Mouse (Mus musculus): ENCODE results near the gene Tada2a. TPM values are rescaled to one million over a fixed set of nuclear protein-coding genes. Genes with fewer than 3 reads are reported as not detected.

The Tada2a gene
- total RNA-seq, 1 experiment, result 38.9 TPM

DNA sequence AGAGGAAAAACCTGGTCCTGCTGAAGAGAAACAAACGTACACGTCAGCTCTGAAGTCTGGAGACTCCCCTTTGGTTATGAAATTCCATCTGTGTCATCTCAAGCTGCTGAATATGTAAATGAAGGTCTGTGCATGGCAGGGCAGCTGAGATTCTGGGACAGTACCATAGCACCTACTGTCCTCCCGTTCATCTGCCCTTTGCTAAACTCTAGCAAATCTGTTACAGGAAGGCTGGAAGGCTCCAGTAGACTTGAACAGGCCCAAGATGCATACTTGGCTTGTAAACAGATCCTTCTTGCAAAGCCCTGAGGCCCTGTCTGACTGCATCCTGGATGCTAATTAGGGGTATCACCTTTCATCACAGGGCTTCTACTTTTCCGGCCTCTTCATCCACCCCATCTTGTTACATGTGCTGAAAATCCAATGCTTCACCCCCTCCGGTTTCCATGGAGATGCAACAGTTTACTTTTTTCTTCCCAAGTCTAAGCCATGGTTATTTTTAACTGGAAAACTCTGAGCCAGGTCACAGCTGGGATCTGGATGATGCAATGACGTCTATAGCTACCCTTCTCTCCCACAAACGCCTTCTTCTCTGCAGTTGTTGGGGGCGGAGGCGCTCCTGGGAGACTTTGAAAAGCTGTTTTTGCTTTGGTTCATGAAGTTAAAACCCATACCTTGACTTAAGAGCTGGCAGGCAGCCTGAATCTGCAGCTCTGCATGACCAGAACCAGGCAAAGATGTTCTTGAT lies 56.3 kb downstream of the Tada2a start:
- peaks cover 4 to 7% of the 10 kb centered on the region in 2 experiments; a peak in 2 of 4 replicates for H3K4me1 ChIP-seq (ENCODE audit: control insufficient read depth in 2 of 2, insufficient read depth in 2 of 2, low read length in 2 of 2, poor library complexity in 1 of 2)
- no peaks in the 10 kb centered on the region for H3K9me3 ChIP-seq (ENCODE audit: control insufficient read depth, insufficient read depth, low read depth, low read length)
- no peak overlapping the region for H3K9ac ChIP-seq (ENCODE audit: insufficient read depth, low read depth, low read length, poor library complexity, severe bottlenecking)
- H3K4me3 ChIP-seq (ENCODE audit: insufficient read depth in 1 of 2, low read depth in 1 of 2, low read length in 2 of 2, poor library complexity in 1 of 2, severe bottlenecking in 1 of 2), result no peak overlapping the region
- no peaks in the 10 kb centered on the region; the same call in 1 of the 2 replicates for H3K36me3 ChIP-seq (ENCODE audit: control insufficient read depth, insufficient read depth, low read length, poor library complexity, severe bottlenecking)
- in situ Hi-C loops (cut with MboI; ENCODE audit: low sequenced_read_pairs in 2 of 2, unreplicated experiment in 2 of 2), result no loop called here
- no peak for DNase-seq (ENCODE audit: low read depth, low spot score)
- no peak overlapping the region for H3K27ac ChIP-seq (ENCODE audit: insufficient read depth, low read depth, low read length, poor library complexity, severe bottlenecking)
- TF ChIP-seq MAFK (IDR thresholded peaks at IDR 0.05; ENCODE audit: insufficient read depth, low read depth, low read length) (no peak), CHD2 (IDR thresholded peaks at IDR 0.05; ENCODE audit: low read depth, low read length) (no peak), HCFC1 (IDR thresholded peaks at IDR 0.05; ENCODE audit: borderline replicate concordance, insufficient read depth, low read length) (no peak), ZNF384 (IDR thresholded peaks at IDR 0.05; ENCODE audit: low read depth, low read length) (no peak), ZC3H11A (IDR thresholded peaks at IDR 0.05; ENCODE audit: borderline replicate concordance, low read depth, low read length) (no peak)

DNA sequence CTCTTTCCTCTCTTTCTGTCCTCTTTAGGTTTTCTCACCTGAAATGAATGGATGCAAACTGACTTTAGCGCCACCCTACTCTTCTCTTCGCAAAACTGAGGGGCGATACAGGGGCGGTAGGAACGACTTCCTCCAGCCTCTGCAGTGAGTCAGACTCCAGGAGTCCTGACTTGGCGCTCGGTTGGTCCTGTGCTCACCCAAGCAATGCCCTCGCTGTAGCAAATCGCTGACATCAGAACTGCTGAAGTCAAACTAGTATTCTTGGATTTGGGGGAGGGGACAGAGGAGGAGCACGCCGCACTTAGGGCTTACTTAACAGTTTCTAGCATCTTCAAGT lies 60.4 kb downstream of the Tada2a start, which contains the start of gene Dusp14:
Gene Dusp14, minus strand, starts transcription at position 228 of the 337 bp plus-strand sequence.
- Histone ChIP-seq H3K4me3 (ENCODE audit: insufficient read depth in 1 of 2, low read depth in 1 of 2, low read length in 2 of 2, poor library complexity in 1 of 2, severe bottlenecking in 1 of 2) (peak within 1 kb of the TSS; percentile 74 to 89), H3K9me3 (ENCODE audit: control insufficient read depth, insufficient read depth, low read depth, low read length) (no peaks in the 10 kb centered on the region), H3K9ac (ENCODE audit: insufficient read depth, low read depth, low read length, poor library complexity, severe bottlenecking) (peak within 1 kb of the TSS; percentile 72), H3K4me1 (ENCODE audit: control insufficient read depth in 2 of 2, insufficient read depth in 2 of 2, low read length in 2 of 2, poor library complexity in 1 of 2) (peaks cover 4 to 11% of the 10 kb centered on the region in 2 experiments; a peak in 2 of 4 replicates), H3K27ac (ENCODE audit: insufficient read depth, low read depth, low read length, poor library complexity, severe bottlenecking) (no peak within 1 kb of the TSS), H3K36me3 (ENCODE audit: control insufficient read depth, insufficient read depth, low read length, poor library complexity, severe bottlenecking) (no peaks in the 10 kb centered on the region)
- in situ Hi-C loops (cut with MboI; ENCODE audit: low sequenced_read_pairs in 2 of 2, unreplicated experiment in 2 of 2), result no loop called here
- TF ChIP-seq MAFK (IDR thresholded peaks at IDR 0.05; ENCODE audit: insufficient read depth, low read depth, low read length) (no peak), ZNF384 (IDR thresholded peaks at IDR 0.05; ENCODE audit: low read depth, low read length) (no peak), ZC3H11A (IDR thresholded peaks at IDR 0.05; ENCODE audit: borderline replicate concordance, low read depth, low read length) (no peak), CHD2 (IDR thresholded peaks at IDR 0.05; ENCODE audit: low read depth, low read length) (no peak), HCFC1 (IDR thresholded peaks at IDR 0.05; ENCODE audit: borderline replicate concordance, insufficient read depth, low read length) (no peak)
- no peak for DNase-seq (ENCODE audit: low read depth, low spot score)

DNA sequence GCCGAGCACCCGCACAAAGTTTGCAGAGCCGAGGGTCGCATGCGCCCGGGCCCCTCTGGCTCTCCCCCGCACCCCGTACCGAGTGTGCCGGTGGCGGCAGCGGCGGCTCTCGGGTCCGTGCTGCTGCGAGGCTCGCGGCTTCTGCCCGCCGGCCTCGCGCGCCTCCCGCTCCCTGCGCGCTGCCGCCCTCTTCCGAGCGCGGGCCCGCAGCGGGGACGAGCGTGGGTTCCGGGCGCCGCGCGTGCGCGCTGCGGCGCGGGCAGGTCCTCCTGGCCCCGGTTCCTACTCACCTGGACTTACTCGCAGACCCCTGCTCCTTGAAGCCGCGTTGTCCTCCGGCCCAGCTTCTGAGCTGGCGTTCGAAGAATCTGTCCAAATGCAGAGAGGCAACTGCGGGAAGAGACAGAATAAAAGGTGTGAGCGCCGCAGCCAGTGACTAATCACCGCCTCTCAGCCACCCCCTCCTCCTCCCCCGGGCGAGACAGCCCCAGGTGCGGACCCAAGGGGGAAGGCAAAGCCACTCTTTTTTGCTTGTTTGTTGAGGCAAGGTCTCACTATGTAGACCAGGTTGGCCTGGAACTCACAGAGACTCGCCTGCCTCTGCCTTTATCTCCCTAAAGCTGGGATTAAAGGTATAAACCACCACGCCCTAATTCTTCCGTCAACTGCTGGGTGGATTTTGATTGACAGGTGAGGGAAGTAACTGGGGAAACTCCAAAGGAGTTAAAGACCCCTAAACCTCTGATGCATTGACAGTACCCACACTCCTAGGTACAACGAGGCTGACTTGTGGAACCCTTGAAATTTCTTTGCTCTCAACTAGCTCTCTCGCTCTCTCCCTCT lies 61.0 kb downstream of the Tada2a start:
- Histone ChIP-seq H3K4me1 (ENCODE audit: control insufficient read depth in 2 of 2, insufficient read depth in 2 of 2, low read length in 2 of 2, poor library complexity in 1 of 2) (peaks cover 4 to 9% of the 10 kb centered on the region in 2 experiments; a peak in 2 of 4 replicates), H3K9ac (ENCODE audit: insufficient read depth, low read depth, low read length, poor library complexity, severe bottlenecking) (peak overlapping the region; percentile 72), H3K27ac (ENCODE audit: insufficient read depth, low read depth, low read length, poor library complexity, severe bottlenecking) (no peak overlapping the region), H3K4me3 (ENCODE audit: insufficient read depth in 1 of 2, low read depth in 1 of 2, low read length in 2 of 2, poor library complexity in 1 of 2, severe bottlenecking in 1 of 2) (peak overlapping the region; percentile 74 to 89), H3K36me3 (ENCODE audit: control insufficient read depth, insufficient read depth, low read length, poor library complexity, severe bottlenecking) (no peaks in the 10 kb centered on the region), H3K9me3 (ENCODE audit: control insufficient read depth, insufficient read depth, low read depth, low read length) (no peaks in the 10 kb centered on the region)
- in situ Hi-C loops (cut with MboI; ENCODE audit: low sequenced_read_pairs in 2 of 2, unreplicated experiment in 2 of 2), result no loop called here
- peak; percentile 27 for DNase-seq (ENCODE audit: low read depth, low spot score)
- TF ChIP-seq CHD2 (IDR thresholded peaks at IDR 0.05; ENCODE audit: low read depth, low read length) (no peak), ZNF384 (IDR thresholded peaks at IDR 0.05; ENCODE audit: low read depth, low read length) (no peak), HCFC1 (IDR thresholded peaks at IDR 0.05; ENCODE audit: borderline replicate concordance, insufficient read depth, low read length) (no peak), MAFK (IDR thresholded peaks at IDR 0.05; ENCODE audit: insufficient read depth, low read depth, low read length) (no peak), ZC3H11A (IDR thresholded peaks at IDR 0.05; ENCODE audit: borderline replicate concordance, low read depth, low read length) (no peak)

DNA sequence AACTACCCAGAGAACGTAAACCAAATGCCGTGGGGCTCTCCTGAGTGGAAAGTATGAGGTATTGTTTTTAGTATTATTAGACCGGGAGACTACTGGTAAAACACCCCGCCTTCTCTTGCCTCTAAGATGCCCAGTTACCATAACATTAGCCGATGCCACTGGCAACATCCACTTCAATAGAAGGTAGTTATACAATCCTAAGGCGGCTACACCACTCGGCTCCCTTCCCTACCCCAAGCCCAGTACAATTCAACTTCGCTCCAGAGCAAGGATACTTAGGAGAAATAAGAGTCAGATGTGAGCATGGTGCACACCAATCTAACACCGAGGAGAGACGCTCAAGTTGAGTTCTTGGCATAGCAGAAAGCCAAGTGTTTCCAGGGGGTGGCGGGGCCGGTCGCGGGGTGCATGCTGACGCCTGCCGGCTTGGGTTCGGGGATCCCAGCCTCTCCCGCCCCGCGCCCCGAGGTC lies 61.6 kb downstream of the Tada2a start:
- Histone ChIP-seq H3K27ac (ENCODE audit: insufficient read depth, low read depth, low read length, poor library complexity, severe bottlenecking) (no peak overlapping the region), H3K36me3 (ENCODE audit: control insufficient read depth, insufficient read depth, low read length, poor library complexity, severe bottlenecking) (no peaks in the 10 kb centered on the region), H3K4me1 (ENCODE audit: control insufficient read depth in 2 of 2, insufficient read depth in 2 of 2, low read length in 2 of 2, poor library complexity in 1 of 2) (peaks cover 4 to 9% of the 10 kb centered on the region in 2 experiments; a peak in 2 of 4 replicates), H3K9ac (ENCODE audit: insufficient read depth, low read depth, low read length, poor library complexity, severe bottlenecking) (peak overlapping the region; percentile 72), H3K9me3 (ENCODE audit: control insufficient read depth, insufficient read depth, low read depth, low read length) (no peaks in the 10 kb centered on the region), H3K4me3 (ENCODE audit: insufficient read depth in 1 of 2, low read depth in 1 of 2, low read length in 2 of 2, poor library complexity in 1 of 2, severe bottlenecking in 1 of 2) (peak overlapping the region; percentile 74 to 89)
- TF ChIP-seq MAFK (IDR thresholded peaks at IDR 0.05; ENCODE audit: insufficient read depth, low read depth, low read length) (no peak), ZNF384 (IDR thresholded peaks at IDR 0.05; ENCODE audit: low read depth, low read length) (no peak), ZC3H11A (IDR thresholded peaks at IDR 0.05; ENCODE audit: borderline replicate concordance, low read depth, low read length) (no peak), HCFC1 (IDR thresholded peaks at IDR 0.05; ENCODE audit: borderline replicate concordance, insufficient read depth, low read length) (no peak), CHD2 (IDR thresholded peaks at IDR 0.05; ENCODE audit: low read depth, low read length) (no peak)
- DNase-seq (ENCODE audit: low read depth, low spot score), result peak; percentile 26
- in situ Hi-C loops (cut with MboI; ENCODE audit: low sequenced_read_pairs in 2 of 2, unreplicated experiment in 2 of 2), result no loop called here

All from ES-E14 (cell line).